Mouse (Mus musculus) intestine, embryonic 15.5 days (tissue): ENCODE results near the gene Gramd1a. TPM values are rescaled to one million over a fixed set of nuclear protein-coding genes. Genes with fewer than 3 reads are reported as not detected.

Experiments
- ATAC-seq: fragments of 200-750 bp; cut with Nextera tagmentation; 2 replicates; pipeline ENCODE4 v1.8.0; 2017; ENCODE audit warnings: moderate TSS enrichment, moderate library complexity
- H3K27ac ChIP-seq: fragments of 300-500 bp; sonication (generic); 2 replicates; pipeline ENCODE4 v1.5.1; 2015; ENCODE audit warnings: mild to moderate bottlenecking, inconsistent platforms
- H3K27me3 ChIP-seq: fragments of 300-500 bp; sonication (generic); replicated peaks from 2 replicates; pipeline ENCODE4 v1.6.1; 2015; ENCODE audit warnings: inconsistent platforms
- H3K36me3 ChIP-seq: fragments of 300-500 bp; sonication (generic); 2 replicates; pipeline ENCODE4 v1.6.1; 2015; ENCODE audit warnings: inconsistent platforms
- H3K4me1 ChIP-seq: fragments of 300-500 bp; sonication (generic); replicated peaks from 2 replicates; pipeline ENCODE4 v1.6.1; 2015; ENCODE audit warnings: inconsistent platforms
- H3K4me2 ChIP-seq: fragments of 300-500 bp; sonication (generic); replicated peaks from 2 replicates; pipeline ENCODE4 v1.6.1; 2015; ENCODE audit warnings: mild to moderate bottlenecking, inconsistent platforms
- H3K4me3 ChIP-seq: fragments of 300-500 bp; sonication (generic); replicated peaks from 2 replicates; pipeline ENCODE4 v1.5.1; 2015; ENCODE audit warnings: inconsistent platforms
- H3K9ac ChIP-seq: fragments of 300-500 bp; sonication (generic); 2 replicates; pipeline ENCODE4 v1.6.1; 2015; ENCODE audit warnings: inconsistent platforms
- H3K9me3 ChIP-seq: fragments of 300-500 bp; sonication (generic); 2 replicates; pipeline ENCODE4 v1.6.1; 2016; ENCODE audit warnings: inconsistent platforms
- WGBS: fragments of 180-500 bp; shearing (Covaris S2); methylation state at CpG from one replicate; pipeline ENCODE4 v1.1.7; 2015; 5-methylcytosine and 5-hydroxymethylcytosine counted together
- polyA plus RNA-seq: library from polyadenylated mRNA; unstranded; fragments of >200 nt; fragmentation: Nextera tagmentation; extraction: Ambion mirVana; gene quantifications from 2 replicates; pipeline ENCODE4 v1.2.1, GENCODE M21; 2015

The Gramd1a gene
- polyA plus RNA-seq, 1 experiment from 2014 or later, result 41.6 TPM

GRCm38 (mm10) chr7:31126851-31127724 lies 28.6 kb downstream of the Gramd1a start, which contains the start of gene Scn1b:
Gene Scn1b (minus strand): TSS chr7:31127003.
- H3K4me3 ChIP-seq, result peak within 1 kb of the TSS; percentile 60
- H3K36me3 ChIP-seq, result peaks cover 18% of the 10 kb centered on the region; the same call in 1 of the 2 replicates
- H3K9me3 ChIP-seq, result no peaks in the 10 kb centered on the region
- no peak within 1 kb of the TSS for H3K27ac ChIP-seq
- under 1% methylated on average over 60 of the region's 60 CpGs for WGBS
- H3K9ac ChIP-seq, result peak within 1 kb of the TSS; percentile 49
- peak within 1 kb of the TSS; percentile 99 for H3K4me2 ChIP-seq
- peaks cover 13% of the 10 kb centered on the region; the same call in 1 of the 2 replicates for H3K4me1 ChIP-seq
- H3K27me3 ChIP-seq, result peaks cover 30% of the 10 kb centered on the region
- ATAC-seq, result peak; percentile 62

GRCm38 (mm10) chr7:31126211-31126751 lies 29.4 kb downstream of the Gramd1a start:
- WGBS, result under 1% methylated on average over 53 of the region's 53 CpGs

GRCm38 (mm10) chr7:31125116-31125515 lies 30.6 kb downstream of the Gramd1a start:
- Histone ChIP-seq H3K27me3 (peaks cover 30% of the 10 kb centered on the region), H3K27ac (no peak overlapping the region), H3K4me2 (no peak overlapping the region), H3K4me3 (no peak overlapping the region), H3K4me1 (peaks cover 13% of the 10 kb centered on the region; the same call in 1 of the 2 replicates), H3K9me3 (no peaks in the 10 kb centered on the region), H3K36me3 (peaks cover 8% of the 10 kb centered on the region; the same call in 1 of the 2 replicates), H3K9ac (no peak overlapping the region)
- ATAC-seq, result no peak
- WGBS, result 71% methylated on average over 13 of the region's 13 CpGs

More at GRCm38 (mm10) chr7:31126211-31126751, 29.4 kb downstream of the Gramd1a start:
- no peak overlapping the region for H3K27ac ChIP-seq
- peak overlapping the region; percentile 60 for H3K4me3 ChIP-seq
- peaks cover 12% of the 10 kb centered on the region; the same call in 1 of the 2 replicates for H3K36me3 ChIP-seq
- H3K4me2 ChIP-seq, result peak overlapping the region; percentile 99
- peak; percentile 9; the same call in 1 of the 2 replicates for ATAC-seq
- H3K27me3 ChIP-seq, result peaks cover 30% of the 10 kb centered on the region
- peaks cover 13% of the 10 kb centered on the region; the same call in 1 of the 2 replicates for H3K4me1 ChIP-seq
- H3K9ac ChIP-seq, result peak overlapping the region; percentile 49
- H3K9me3 ChIP-seq, result no peaks in the 10 kb centered on the region

- H3K36me3 ChIP-seq, result peaks cover 1% of the 10 kb centered on the region; the same call in 1 of the 2 replicates
- no peaks in the 10 kb centered on the region for H3K9me3 ChIP-seq
- peaks cover 30% of the 10 kb centered on the region for H3K27me3 ChIP-seq
- peaks cover 13% of the 10 kb centered on the region; the same call in 1 of the 2 replicates for H3K4me1 ChIP-seq
- no peak overlapping the region for H3K4me3 ChIP-seq
- ATAC-seq, result no peak
- WGBS, result 84% methylated on average over 5 of the region's 5 CpGs
- H3K4me2 ChIP-seq, result no peak overlapping the region
- no peak overlapping the region for H3K27ac ChIP-seq
- no peak overlapping the region for H3K9ac ChIP-seq
Measured at GRCm38 (mm10) chr7:31124381-31124780, 31.3 kb downstream of the Gramd1a start.

GRCm38 (mm10) chr7:31123697-31124096 lies 32.0 kb downstream of the Gramd1a start:
- H3K4me1 ChIP-seq, result peaks cover 13% of the 10 kb centered on the region; the same call in 1 of the 2 replicates
- WGBS, result 78% methylated on average over 3 of the region's 3 CpGs
- no peaks in the 10 kb centered on the region for H3K9me3 ChIP-seq
- ATAC-seq, result no peak
- no peak overlapping the region for H3K9ac ChIP-seq
- H3K4me3 ChIP-seq, result no peak overlapping the region
- H3K27me3 ChIP-seq, result peaks cover 30% of the 10 kb centered on the region
- no peak overlapping the region for H3K27ac ChIP-seq
- H3K4me2 ChIP-seq, result no peak overlapping the region
- no peaks in the 10 kb centered on the region for H3K36me3 ChIP-seq

GRCm38 (mm10) chr7:31122641-31123631 lies 32.8 kb downstream of the Gramd1a start:
- no peak overlapping the region for H3K27ac ChIP-seq
- 88% methylated on average over 16 of the region's 16 CpGs for WGBS
- H3K36me3 ChIP-seq, result no peaks in the 10 kb centered on the region
- no peak overlapping the region for H3K9ac ChIP-seq
- peaks cover 30% of the 10 kb centered on the region for H3K27me3 ChIP-seq
- no peak overlapping the region for H3K4me2 ChIP-seq
- peaks cover 13% of the 10 kb centered on the region; the same call in 1 of the 2 replicates for H3K4me1 ChIP-seq
- ATAC-seq, result no peak
- no peaks in the 10 kb centered on the region for H3K9me3 ChIP-seq
- H3K4me3 ChIP-seq, result no peak overlapping the region

- Histone ChIP-seq H3K4me3 (no peak overlapping the region), H3K36me3 (no peaks in the 10 kb centered on the region), H3K27me3 (peaks cover under 1% of the 10 kb centered on the region; the same call in 1 of the 2 replicates), H3K4me1 (peaks cover 8% of the 10 kb centered on the region; the same call in 1 of the 2 replicates), H3K9me3 (no peaks in the 10 kb centered on the region), H3K9ac (no peak overlapping the region), H3K4me2 (no peak overlapping the region), H3K27ac (no peak overlapping the region)
- WGBS, result 88% methylated on average over 5 of the region's 5 CpGs
- ATAC-seq, result no peak
Measured at GRCm38 (mm10) chr7:31119556-31119955, 36.1 kb downstream of the Gramd1a start.

GRCm38 (mm10) chr7:31118486-31118885 lies 37.2 kb downstream of the Gramd1a start:
- H3K9ac ChIP-seq, result no peak overlapping the region
- H3K4me2 ChIP-seq, result no peak overlapping the region
- H3K36me3 ChIP-seq, result no peaks in the 10 kb centered on the region
- H3K4me3 ChIP-seq, result no peak overlapping the region
- H3K4me1 ChIP-seq, result peaks cover 8% of the 10 kb centered on the region; the same call in 1 of the 2 replicates
- no peak for ATAC-seq
- no peaks in the 10 kb centered on the region for H3K9me3 ChIP-seq
- WGBS, result 83% methylated on average over 7 of the region's 7 CpGs
- H3K27ac ChIP-seq, result no peak overlapping the region
- H3K27me3 ChIP-seq, result no peaks in the 10 kb centered on the region

GRCm38 (mm10) chr7:31117465-31117864 lies 38.2 kb downstream of the Gramd1a start:
- 87% methylated on average over 11 of the region's 11 CpGs for WGBS
- H3K36me3 ChIP-seq, result no peaks in the 10 kb centered on the region
- H3K4me2 ChIP-seq, result no peak overlapping the region
- H3K9ac ChIP-seq, result no peak overlapping the region
- ATAC-seq, result no peak
- H3K27me3 ChIP-seq, result no peaks in the 10 kb centered on the region
- no peak overlapping the region for H3K27ac ChIP-seq
- H3K4me3 ChIP-seq, result no peak overlapping the region
- H3K9me3 ChIP-seq, result no peaks in the 10 kb centered on the region
- H3K4me1 ChIP-seq, result peaks cover 8% of the 10 kb centered on the region; the same call in 1 of the 2 replicates

GRCm38 (mm10) chr7:31116721-31117145 lies 39.0 kb downstream of the Gramd1a start:
- Histone ChIP-seq H3K9ac (no peak overlapping the region), H3K4me3 (no peak overlapping the region), H3K27me3 (no peaks in the 10 kb centered on the region), H3K27ac (no peak overlapping the region), H3K4me1 (peaks cover 8% of the 10 kb centered on the region; the same call in 1 of the 2 replicates), H3K9me3 (no peaks in the 10 kb centered on the region), H3K4me2 (no peak overlapping the region), H3K36me3 (no peaks in the 10 kb centered on the region)
- 56% methylated on average over 16 of the region's 16 CpGs for WGBS
- no peak for ATAC-seq

GRCm38 (mm10) chr7:31115587-31116043 lies 40.1 kb downstream of the Gramd1a start:
- H3K27ac ChIP-seq, result no peak overlapping the region
- ATAC-seq, result peak; percentile 74
- no peaks in the 10 kb centered on the region for H3K9me3 ChIP-seq
- no peaks in the 10 kb centered on the region for H3K36me3 ChIP-seq
- peaks cover 15% of the 10 kb centered on the region; the same call in 1 of the 2 replicates for H3K4me1 ChIP-seq
- H3K27me3 ChIP-seq, result no peaks in the 10 kb centered on the region
- peak overlapping the region; percentile 56 for H3K4me2 ChIP-seq
- no peak overlapping the region for H3K4me3 ChIP-seq
- no peak overlapping the region for H3K9ac ChIP-seq
- WGBS, result 26% methylated on average over 17 of the region's 17 CpGs
